Mouse (Mus musculus) lung, postnatal 0 days (tissue): ENCODE measurements at regions not wholly inside any gene's neighbourhood (a gene's known extent, or its start where the extent isn't known, plus 50 kb on each side); places are given as distances from the start of the nearest gene placed in this dataset.

ENCODE experiments used
- CTCF ChIP-seq: IDR thresholded peaks from 2 replicates; pipeline ENCODE4 v1.5.1; 2016; ENCODE audit warnings: antibody characterized with exemption, mild to moderate bottlenecking
- EP300 ChIP-seq: IDR thresholded peaks from 2 replicates; pipeline ENCODE4 v1.6.1; 2016; ENCODE audit warnings: antibody characterized with exemption, mild to moderate bottlenecking, control low read depth

- no peak for TF ChIP-seq CTCF
- TF ChIP-seq EP300, result no peak
Measured at GRCm38 (mm10) chr3:147802546-147802945, 950.4 kb downstream of the Ttll7 start.
